Mouse (Mus musculus) heart, embryonic 11.5 days (tissue): Measurements from ENCODE around the gene Ppig. TPM values are rescaled to one million over a fixed set of nuclear protein-coding genes. Genes with fewer than 3 reads are reported as not detected.

ENCODE experiments used
- ATAC-seq: fragments of 200-750 bp; cut with Nextera tagmentation; replicated peaks from 2 replicates; pipeline ENCODE4 v1.8.0; 2017; ENCODE audit warnings: moderate library complexity; ENCODE audit not compliant: insufficient number of reproducible peaks, low FRiP score, low TSS enrichment
- H3K27ac ChIP-seq: fragments of 300-500 bp; sonication (generic); 2 replicates; pipeline ENCODE4 v1.5.1; 2014; ENCODE audit warnings: mild to moderate bottlenecking, low read depth, low read length
- H3K27me3 ChIP-seq: fragments of 300-500 bp; sonication (generic); 2 replicates; pipeline ENCODE4 v1.6.1; 2014; ENCODE audit warnings: mild to moderate bottlenecking, low read length, mixed read lengths; ENCODE audit not compliant: control insufficient read depth, insufficient read depth
- H3K36me3 ChIP-seq: fragments of 300-500 bp; sonication (generic); 2 replicates; pipeline ENCODE4 v1.6.1; 2014; ENCODE audit warnings: mild to moderate bottlenecking, low read length, moderate library complexity, mixed read lengths; ENCODE audit not compliant: control insufficient read depth, insufficient read depth
- H3K4me1 ChIP-seq: fragments of 300-500 bp; sonication (generic); 2 replicates; pipeline ENCODE4 v1.6.1; 2014; ENCODE audit warnings: low read length; ENCODE audit not compliant: control insufficient read depth, insufficient read depth
- H3K4me2 ChIP-seq: fragments of 300-500 bp; sonication (generic); 2 replicates; pipeline ENCODE4 v1.6.1; 2014; ENCODE audit warnings: mild to moderate bottlenecking, moderate library complexity
- H3K4me3 ChIP-seq: fragments of 300-500 bp; sonication (generic); 2 replicates; pipeline ENCODE4 v1.5.1; 2014; ENCODE audit warnings: low read depth, low read length
- H3K9ac ChIP-seq: fragments of 300-500 bp; sonication (generic); 2 replicates; pipeline ENCODE4 v1.6.1; 2014; ENCODE audit warnings: mild to moderate bottlenecking, low read depth, low read length, moderate library complexity
- H3K9me3 ChIP-seq: fragments of 300-500 bp; sonication (generic); replicated peaks from 2 replicates; pipeline ENCODE4 v1.6.1; 2016; ENCODE audit warnings: low read length; ENCODE audit not compliant: control insufficient read depth
- WGBS: fragments of 180-500 bp; shearing (Covaris S2); extraction: QIAGEN DNeasy Blood & Tissue Kit; methylation state at CpG from one replicate; pipeline ENCODE4 v1.1.7; 2014; ENCODE audit not compliant: insufficient replicate concordance; 5-methylcytosine and 5-hydroxymethylcytosine counted together
- polyA plus RNA-seq: library from polyadenylated mRNA; unstranded; fragments of >200 nt; fragmentation: Nextera tagmentation; extraction: Ambion mirVana; gene quantifications from 2 replicates; pipeline ENCODE4 v1.2.1, GENCODE M21; 2014

Ppig gene
- polyA plus RNA-seq, 1 experiment from 2014 or later: 87.8 TPM

- Histone ChIP-seq H3K9ac (no peak overlapping the region), H3K4me2 (no peak overlapping the region), H3K36me3 (no peaks in the 10 kb centered on the region), H3K4me1 (peaks cover 2% of the 10 kb centered on the region; the same call in 1 of the 2 replicates), H3K27ac (no peak overlapping the region), H3K27me3 (no peaks in the 10 kb centered on the region), H3K9me3 (no peaks in the 10 kb centered on the region), H3K4me3 (no peak overlapping the region)
- 77% methylated on average over 1 of the region's 1 CpGs for WGBS
- ATAC-seq: no peak
Measured at GRCm38 (mm10) chr2:69719121-69719520, 3.2 kb upstream of the Ppig start.

GRCm38 (mm10) chr2:69722650-69723518 is 539 bp downstream of the Ppig start:
- H3K9ac ChIP-seq: peak overlapping the region; percentile 96
- ATAC-seq: peak; percentile 89

GRCm38 (mm10) chr2:69723519-69723825 is 1.1 kb downstream of the Ppig start:
- peak overlapping the region; percentile 86 for H3K27ac ChIP-seq
- H3K36me3 ChIP-seq: no peaks in the 10 kb centered on the region
- H3K9ac ChIP-seq: peak overlapping the region; percentile 96
- peak overlapping the region; percentile 94 for H3K4me3 ChIP-seq
- H3K4me2 ChIP-seq: peak overlapping the region; percentile 83
- 1% methylated on average over 12 of the region's 13 CpGs for WGBS
- H3K27me3 ChIP-seq: no peaks in the 10 kb centered on the region
- no peaks in the 10 kb centered on the region for H3K9me3 ChIP-seq
- peaks cover 5% of the 10 kb centered on the region; the same call in 1 of the 2 replicates for H3K4me1 ChIP-seq
- ATAC-seq: no peak

More at GRCm38 (mm10) chr2:69722650-69723518, 539 bp downstream of the Ppig start:
- no peaks in the 10 kb centered on the region for H3K36me3 ChIP-seq
- peak overlapping the region; percentile 86 for H3K27ac ChIP-seq
- H3K4me2 ChIP-seq: peak overlapping the region; percentile 83
- no peaks in the 10 kb centered on the region for H3K9me3 ChIP-seq
- H3K4me1 ChIP-seq: peaks cover 5% of the 10 kb centered on the region; the same call in 1 of the 2 replicates
- no peaks in the 10 kb centered on the region for H3K27me3 ChIP-seq
- H3K4me3 ChIP-seq: peak overlapping the region; percentile 94
- under 1% methylated on average over 81 of the region's 91 CpGs for WGBS

- no peak overlapping the region for H3K27ac ChIP-seq
- no peaks in the 10 kb centered on the region for H3K4me1 ChIP-seq
- H3K27me3 ChIP-seq: no peaks in the 10 kb centered on the region
- H3K9ac ChIP-seq: no peak overlapping the region
- WGBS: 93% methylated on average over 1 of the region's 1 CpGs
- H3K4me3 ChIP-seq: no peak overlapping the region
- H3K9me3 ChIP-seq: no peaks in the 10 kb centered on the region
- H3K36me3 ChIP-seq: peaks cover 26% of the 10 kb centered on the region
- no peak for ATAC-seq
- H3K4me2 ChIP-seq: no peak overlapping the region
Measured at GRCm38 (mm10) chr2:69745091-69745490, 22.7 kb downstream of the Ppig start.

- H3K4me2 ChIP-seq: no peak overlapping the region
- no peak overlapping the region for H3K9ac ChIP-seq
- H3K4me1 ChIP-seq: no peaks in the 10 kb centered on the region
- no peaks in the 10 kb centered on the region for H3K27me3 ChIP-seq
- no peaks in the 10 kb centered on the region for H3K9me3 ChIP-seq
- H3K27ac ChIP-seq: no peak overlapping the region
- no peak for ATAC-seq
- 73% methylated on average over 5 of the region's 5 CpGs for WGBS
- no peaks in the 10 kb centered on the region for H3K36me3 ChIP-seq
- no peak overlapping the region for H3K4me3 ChIP-seq
Measured at GRCm38 (mm10) chr2:69760980-69761379, 38.6 kb downstream of the Ppig start.

GRCm38 (mm10) chr2:69763340-69763739 is 41.0 kb downstream of the Ppig start:
- no peak overlapping the region for H3K9ac ChIP-seq
- WGBS: 83% methylated on average over 4 of the region's 4 CpGs
- no peaks in the 10 kb centered on the region for H3K9me3 ChIP-seq
- no peak overlapping the region for H3K4me3 ChIP-seq
- H3K27ac ChIP-seq: no peak overlapping the region
- no peaks in the 10 kb centered on the region for H3K4me1 ChIP-seq
- no peaks in the 10 kb centered on the region for H3K36me3 ChIP-seq
- ATAC-seq: no peak
- no peak overlapping the region for H3K4me2 ChIP-seq
- H3K27me3 ChIP-seq: no peaks in the 10 kb centered on the region

- Histone ChIP-seq H3K9me3 (no peaks in the 10 kb centered on the region), H3K9ac (no peak overlapping the region), H3K27ac (no peak overlapping the region), H3K4me3 (no peak overlapping the region), H3K4me2 (no peak overlapping the region), H3K36me3 (no peaks in the 10 kb centered on the region), H3K4me1 (no peaks in the 10 kb centered on the region), H3K27me3 (no peaks in the 10 kb centered on the region)
- WGBS: 80% methylated on average over 1 of the region's 1 CpGs
- no peak for ATAC-seq
Measured at GRCm38 (mm10) chr2:69764716-69765115, 42.4 kb downstream of the Ppig start.

GRCm38 (mm10) chr2:69773331-69773730 is 51.0 kb downstream of the Ppig start:
- H3K9me3 ChIP-seq: no peaks in the 10 kb centered on the region
- no peak for ATAC-seq
- H3K27ac ChIP-seq: no peak overlapping the region

More at GRCm38 (mm10) chr2:69773331-69773730, 51.0 kb downstream of the Ppig start:
- Histone ChIP-seq H3K36me3 (0 out of 2 replicates have a peak, but pooled peaks cover 3% of the 10 kb centered on the region), H3K4me2 (no peak overlapping the region), H3K9ac (no peak overlapping the region), H3K27me3 (no peaks in the 10 kb centered on the region), H3K4me1 (no peaks in the 10 kb centered on the region), H3K4me3 (no peak overlapping the region)
- WGBS: 91% methylated on average over 3 of the region's 3 CpGs
